Mouse (Mus musculus): Measurements from ENCODE around the gene Tex2. TPM values are rescaled to one million over a fixed set of nuclear protein-coding genes. Genes with fewer than 3 reads are reported as not detected.

The Tex2 gene
- total and polyA plus RNA-seq, 3 experiments = 4.0 to 5.0 (median 4.5) TPM

DNA sequence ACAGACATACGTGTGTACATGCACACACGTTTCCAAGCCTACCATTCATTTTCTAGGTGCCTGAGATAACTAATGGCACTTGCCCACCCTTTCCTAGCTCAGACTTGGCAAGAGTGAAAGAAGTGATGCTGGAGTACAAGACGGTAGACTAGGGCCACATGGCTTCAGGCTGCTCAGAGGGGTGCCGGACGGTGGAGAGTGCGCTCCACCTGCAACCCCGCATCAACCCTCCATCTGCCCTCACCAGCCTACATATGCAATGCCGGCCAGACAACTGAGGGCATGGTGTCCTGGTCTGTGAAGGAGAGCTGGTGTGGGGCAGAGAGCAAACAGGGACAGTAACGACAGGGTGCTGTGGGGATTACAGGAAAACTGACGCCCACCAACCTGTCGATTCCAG is 22.0 kb downstream of the Tex2 start:
- peaks cover 0 to 2% of the 10 kb centered on the region in 2 experiments for H3K36me3 ChIP-seq (replicated peaks in 1 of 2; ENCODE audit: control insufficient read depth in 1 of 2, insufficient read depth in 1 of 2, low read length in 1 of 2)
- no peaks in the 10 kb centered on the region for H3K79me2 ChIP-seq (replicated peaks; ENCODE audit: control insufficient read depth, extremely low read depth, insufficient read depth, poor library complexity, severe bottlenecking)
- no peak overlapping the region for H3K27ac ChIP-seq (ENCODE audit: insufficient read depth, low read depth)
- no peaks in the 10 kb centered on the region for H3K9me3 ChIP-seq (replicated peaks; ENCODE audit: low read length)
- TF ChIP-seq ELF1 (IDR thresholded peaks at IDR 0.05; ENCODE audit: low read depth, low read length) = no peak
- no peak for TF ChIP-seq MAX (IDR thresholded peaks at IDR 0.05; ENCODE audit: low read length)
- no peak for TF ChIP-seq RAD21 (IDR thresholded peaks at IDR 0.05; ENCODE audit: low read depth, low read length)
- TF ChIP-seq JUN (IDR thresholded peaks at IDR 0.05; ENCODE audit: insufficient read depth, low read depth, low read length) = no peak
- no peak for TF ChIP-seq KAT2A (IDR thresholded peaks at IDR 0.05; ENCODE audit: insufficient replicate concordance, low read length)
- no peak for TF ChIP-seq MAZ (IDR thresholded peaks at IDR 0.05; ENCODE audit: low read depth, low read length)
- no peak for TF ChIP-seq NRF1 (IDR thresholded peaks at IDR 0.05; ENCODE audit: low read depth, low read length)
- TF ChIP-seq HCFC1 (IDR thresholded peaks at IDR 0.05; ENCODE audit: low read depth, low read length) = no peak
- no peak for TF ChIP-seq JUND (conservative IDR thresholded peaks at IDR 0.05; ENCODE audit: low read depth, low read length)
- H3K4me3 ChIP-seq (replicated peaks in 1 of 3; ENCODE audit: low read depth in 2 of 3, low read length in 2 of 3, poor library complexity in 1 of 3) = no peak overlapping the region
- H3K4me1 ChIP-seq (ENCODE audit: control insufficient read depth in 1 of 2, insufficient read depth in 2 of 2) = peaks cover 8 to 11% of the 10 kb centered on the region in 2 experiments
- H3K9ac ChIP-seq (ENCODE audit: insufficient read depth, low read depth) = no peak overlapping the region
- dilution Hi-C loops (cut with MboI; ENCODE audit: extremely low pct_ligation_motif_present, extremely low pct_unique_long_range_greater_than_20kb, low sequenced_read_pairs) = no loop called here
- no peak overlapping the region for H3K4me2 ChIP-seq (ENCODE audit: insufficient read depth, low read depth, poor library complexity, severe bottlenecking)
- in situ Hi-C loops (cut with MboI; ENCODE audit: low pct_ligation_motif_present, low pct_unique_long_range_greater_than_20kb, low sequenced_read_pairs) = no loop called here
- DNase-seq (ENCODE audit: extremely low read depth) = no peak
- no peaks in the 10 kb centered on the region for H3K27me3 ChIP-seq (replicated peaks)

- Histone ChIP-seq H3K4me3 (replicated peaks in 1 of 3; ENCODE audit: low read depth in 2 of 3, low read length in 2 of 3, poor library complexity in 1 of 3) (no peak overlapping the region), H3K4me2 (ENCODE audit: insufficient read depth, low read depth, poor library complexity, severe bottlenecking) (no peak overlapping the region), H3K9ac (ENCODE audit: insufficient read depth, low read depth) (no peak overlapping the region), H3K9me3 (replicated peaks; ENCODE audit: low read length) (no peaks in the 10 kb centered on the region), H3K4me1 (ENCODE audit: control insufficient read depth in 1 of 2, insufficient read depth in 2 of 2) (peaks cover 8 to 11% of the 10 kb centered on the region in 2 experiments), H3K27ac (ENCODE audit: insufficient read depth, low read depth) (no peak overlapping the region), H3K79me2 (replicated peaks; ENCODE audit: control insufficient read depth, extremely low read depth, insufficient read depth, poor library complexity, severe bottlenecking) (no peaks in the 10 kb centered on the region), H3K36me3 (replicated peaks in 1 of 2; ENCODE audit: control insufficient read depth in 1 of 2, insufficient read depth in 1 of 2, low read length in 1 of 2) (peaks cover 0 to 2% of the 10 kb centered on the region in 2 experiments), H3K27me3 (replicated peaks) (no peaks in the 10 kb centered on the region)
- no peak for DNase-seq (ENCODE audit: extremely low read depth)
- dilution Hi-C loops (cut with MboI; ENCODE audit: extremely low pct_ligation_motif_present, extremely low pct_unique_long_range_greater_than_20kb, low sequenced_read_pairs) = no loop called here
- TF ChIP-seq CTCF (conservative IDR thresholded peaks at IDR 0.05 in 1 of 2, IDR thresholded peaks at IDR 0.05 in 1 of 2; ENCODE audit: low read depth in 2 of 2, low read length in 2 of 2) (no peak), SIN3A (IDR thresholded peaks at IDR 0.05; ENCODE audit: low read length) (no peak), RAD21 (IDR thresholded peaks at IDR 0.05; ENCODE audit: low read depth, low read length) (no peak), NELFE (IDR thresholded peaks at IDR 0.05; ENCODE audit: low read depth, low read length) (no peak), TBP (conservative IDR thresholded peaks at IDR 0.05; ENCODE audit: low read depth, low read length) (no peak), E2F4 (IDR thresholded peaks at IDR 0.05; ENCODE audit: insufficient replicate concordance, low read depth, low read length) (no peak), GABPA (IDR thresholded peaks at IDR 0.05; ENCODE audit: insufficient replicate concordance, low read depth, low read length) (no peak), TCF12 (IDR thresholded peaks at IDR 0.05; ENCODE audit: low read depth, low read length) (no peak), SMC3 (IDR thresholded peaks at IDR 0.05; ENCODE audit: low read depth, low read length) (no peak), ELF1 (IDR thresholded peaks at IDR 0.05; ENCODE audit: low read depth, low read length) (no peak), HCFC1 (IDR thresholded peaks at IDR 0.05; ENCODE audit: low read depth, low read length) (no peak), PAX5 (IDR thresholded peaks at IDR 0.05; ENCODE audit: low read length) (no peak), JUN (IDR thresholded peaks at IDR 0.05; ENCODE audit: insufficient read depth, low read depth, low read length) (no peak), ZMIZ1 (IDR thresholded peaks at IDR 0.05; ENCODE audit: low read depth, low read length) (no peak), EP300 (IDR thresholded peaks at IDR 0.05; ENCODE audit: low read length) (no peak), MAZ (IDR thresholded peaks at IDR 0.05; ENCODE audit: low read depth, low read length) (no peak)
- in situ Hi-C loops (cut with MboI; ENCODE audit: low pct_ligation_motif_present, low pct_unique_long_range_greater_than_20kb, low sequenced_read_pairs) = no loop called here
These were observed 23.1 kb downstream of the Tex2 start for GRCm38 (mm10) chr11:106590143-106590542.

Measured in CH12.LX (cell line).